In the genomic region with DNA sequence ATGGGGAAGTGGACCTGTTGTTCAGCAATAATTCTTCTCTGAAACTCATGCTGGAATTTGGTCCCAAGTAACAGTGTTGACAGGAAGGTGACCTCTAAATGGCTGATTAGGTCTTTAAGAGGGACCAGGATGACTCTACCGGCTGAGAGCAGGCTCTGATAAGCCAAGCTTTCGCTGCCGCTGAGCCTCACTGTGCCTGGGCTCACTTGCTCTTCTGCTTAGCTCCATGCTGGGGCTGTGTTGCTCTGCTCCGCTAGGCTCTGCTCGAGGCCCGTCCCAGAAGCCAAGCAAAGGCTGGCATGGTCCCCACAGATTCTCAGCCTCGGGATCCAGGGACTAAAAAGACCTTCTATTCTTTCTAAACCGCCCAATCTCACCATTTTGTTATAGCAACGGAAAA, we compare ENCODE assay signal across 26 mouse cellular contexts. TPM values are rescaled to one million over a fixed set of nuclear protein-coding genes. Genes with fewer than 3 reads are reported as not detected.
"Had no signal": no experiment of that assay in that cellular context is flagged by ENCODE, and none has a peak within 500 bp of the region (broad histone marks: within the 10 kb centered on the region; RNA-seq: fewer than 3 reads in every experiment).

No protein-coding gene starts in this region.

- H3K27ac ChIP-seq: gastrocnemius, adult 2 months; hindbrain, embryonic 10.5 days; hindbrain, embryonic 12.5 days; hindbrain, embryonic 14.5 days; intestine, embryonic 15.5 days; layer of hippocampus, adult 2 months; left cerebral cortex, adult 2 months; limb, embryonic 10.5 days; limb, embryonic 12.5 days; liver, embryonic 13.5 days; liver, embryonic 15.5 days had no signal

- DNase-seq: gastrocnemius, adult 2 months; gastrocnemius, postnatal 10 days; gastrocnemius, postnatal 25 days; kidney, adult 18-20 months; kidney, adult 8-10 months; kidney, postnatal 10 days; kidney, postnatal 25 days; kidney, postnatal 4 days; liver; liver, embryonic 13.5 days; liver, postnatal 0 days had no signal

- H3K4me1 ChIP-seq: hindbrain, embryonic 10.5 days; hindbrain, embryonic 12.5 days; intestine, embryonic 15.5 days; liver, embryonic 13.5 days; liver, embryonic 15.5 days had no signal

- H3K9me3 ChIP-seq: heart, embryonic 12.5 days; hindbrain, embryonic 10.5 days; hindbrain, embryonic 12.5 days; intestine, embryonic 15.5 days; limb, embryonic 10.5 days; limb, embryonic 12.5 days; liver, embryonic 13.5 days; liver, embryonic 15.5 days had no signal

- H3K4me3 ChIP-seq: gastrocnemius, adult 2 months; heart, embryonic 12.5 days; hindbrain, embryonic 10.5 days; hindbrain, embryonic 12.5 days; intestine, embryonic 15.5 days; layer of hippocampus, adult 2 months; left cerebral cortex, adult 2 months; limb, embryonic 10.5 days; limb, embryonic 12.5 days; liver, embryonic 13.5 days; liver, embryonic 15.5 days had no signal

- H3K9ac ChIP-seq: heart, embryonic 12.5 days; hindbrain, embryonic 12.5 days; hindbrain, embryonic 14.5 days; intestine, embryonic 15.5 days; limb, embryonic 12.5 days; liver, embryonic 13.5 days; liver, embryonic 15.5 days; liver, postnatal 0 days had no signal

- H3K27me3 ChIP-seq: heart, embryonic 12.5 days; hindbrain, embryonic 12.5 days; intestine, embryonic 15.5 days; liver, embryonic 13.5 days; liver, embryonic 15.5 days had no signal

- ATAC-seq: hindbrain, embryonic 16.5 days; inflammation-experienced regulatory T-cells, adult 6 months; intestine, embryonic 15.5 days; intestine, postnatal 0 days; liver, postnatal 0 days had no signal

- H3K36me3 ChIP-seq: heart, embryonic 12.5 days; hindbrain, embryonic 10.5 days; hindbrain, embryonic 12.5 days; intestine, embryonic 15.5 days; limb, embryonic 10.5 days; limb, embryonic 12.5 days; liver, embryonic 13.5 days; liver, embryonic 15.5 days had no signal

- H3K4me2 ChIP-seq: heart, embryonic 12.5 days; hindbrain, embryonic 12.5 days; hindbrain, embryonic 14.5 days; intestine, embryonic 15.5 days; limb, embryonic 12.5 days; liver, embryonic 11.5 days; liver, embryonic 13.5 days; liver, embryonic 15.5 days had no signal

RNA-seq across cellular contexts. Expression of a gene that starts 54.0 kb away (rescaled TPM):
- total RNA-seq: gastrocnemius, adult 2 months; granulocyte monocyte progenitor cell, adult 5-6 weeks had no signal
- polyA plus RNA-seq: intestine, postnatal 0 days; liver, embryonic 15.5 days; liver, postnatal 0 days had no signal
